Mouse (Mus musculus) erythroid progenitor cell, adult 5-6 weeks (primary cell): ENCODE data around the gene Usp50. TPM values are rescaled to one million over a fixed set of nuclear protein-coding genes. Genes with fewer than 3 reads are reported as not detected.

Source experiments
- ATAC-seq: replicated peaks from 2 replicates; pipeline ENCODE4 v1.8.0; 2016; ENCODE audit warnings: moderate number of reproducible peaks, mild to moderate bottlenecking, moderate TSS enrichment, inconsistent platforms; ENCODE audit not compliant: poor library complexity, low FRiP score, severe bottlenecking
- total RNA-seq, 2 experiments: library from RNA; stranded (forward) in 1 of 2; stranded (reverse) in 1 of 2; fragments of 150-400 nt in 1 of 2; fragments of 186-747, 209-891 nt in 1 of 2; gene quantifications; 2 replicates each; pipeline versions ENCODE4 v1.2.3 to v1.2.4; 2015 to 2017; ENCODE audit warnings: low replicate concordance in 2 of 2

Usp50 gene
- total RNA-seq, 2 experiments from 2014 or later: not detected

- ATAC-seq: peak; percentile 47
These were observed 108.7 kb downstream of the Usp50 start for GRCm38 (mm10) chr2:126674441-126675168.

DNA sequence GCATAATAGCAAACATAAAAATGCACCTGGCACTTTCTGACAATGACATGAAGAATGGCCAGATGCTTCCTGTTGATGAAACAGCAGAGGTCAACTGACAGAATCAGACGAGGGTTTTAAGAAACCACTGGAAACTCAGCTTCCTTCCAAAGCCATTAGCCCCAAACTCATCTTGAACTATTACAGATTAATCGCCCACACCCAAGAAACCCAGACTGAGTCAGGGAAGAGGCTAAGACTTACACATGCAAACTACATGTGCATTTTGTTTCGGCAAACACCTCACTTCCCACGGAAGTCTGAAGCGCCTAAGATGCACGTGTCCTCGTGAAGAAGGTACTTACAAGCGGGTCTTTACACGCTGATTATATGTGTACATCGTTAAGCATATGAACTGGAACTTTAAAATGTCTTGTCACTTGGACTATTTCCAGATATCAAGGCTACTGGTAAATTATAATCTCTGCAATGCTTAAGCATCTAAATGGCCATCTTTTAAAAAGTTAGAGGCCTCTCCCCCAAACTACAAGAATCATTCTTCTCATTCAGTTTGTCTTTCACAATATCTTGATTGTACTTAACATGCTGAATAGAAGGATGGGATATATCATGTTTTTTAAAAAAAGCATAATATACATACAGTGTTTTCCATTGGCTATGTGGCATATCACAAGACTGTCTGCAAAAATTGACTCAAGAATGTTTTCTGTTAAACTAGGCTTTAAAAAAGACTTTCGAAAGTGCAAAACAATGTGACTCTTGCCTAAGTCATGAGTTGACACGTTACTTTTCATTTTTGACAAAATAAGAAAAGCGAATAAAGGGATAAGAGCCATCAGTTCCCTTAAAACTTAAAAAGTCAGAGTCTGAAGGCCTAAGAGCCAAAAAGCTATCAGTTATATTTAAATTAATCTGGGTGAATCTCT lies 109.7 kb downstream of the Usp50 start:
- no peak for ATAC-seq

- ATAC-seq: no peak
These were observed 114.5 kb downstream of the Usp50 start for GRCm38 (mm10) chr2:126668621-126669252.

- no peak for ATAC-seq
These were observed 117.3 kb downstream of the Usp50 start for GRCm38 (mm10) chr2:126665984-126666383.

DNA sequence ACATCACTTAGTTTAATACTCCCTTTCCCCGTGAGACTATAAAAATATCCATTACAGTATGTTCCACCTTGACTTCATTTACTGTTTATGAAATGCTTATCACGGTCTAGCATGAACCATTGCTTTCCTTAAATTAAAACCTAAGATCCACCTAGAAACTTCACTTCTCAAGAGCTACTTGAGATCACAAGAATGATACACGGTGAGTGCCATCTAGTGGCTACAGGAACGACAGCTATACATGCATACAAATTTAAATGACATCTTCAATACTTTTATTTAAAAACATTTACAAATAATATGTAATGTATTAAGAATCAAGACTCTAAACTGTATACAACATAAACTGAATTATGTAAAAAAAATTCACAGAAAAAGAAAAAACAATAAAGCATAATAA lies 119.8 kb downstream of the Usp50 start:
- ATAC-seq: no peak

Other genes with a start within 250 kb of the Usp50 start
- gene Slc27a2, start 231.1 kb downstream of the Usp50 start, total RNA-seq (2015; ENCODE audit: low replicate concordance): not detected in 2 replicates
- gene Slc27a2, start 231.1 kb downstream of the Usp50 start, total RNA-seq (2017; ENCODE audit: low replicate concordance): not detected in 2 replicates
- gene Hdc, start 164.2 kb downstream of the Usp50 start, total RNA-seq (2015; ENCODE audit: low replicate concordance): 2.5 and 42.5 TPM in 2 replicates
- 6.0 and 17.5 TPM in 2 replicates for gene Hdc, start 164.2 kb downstream of the Usp50 start, total RNA-seq (2017; ENCODE audit: low replicate concordance)
- gene Gabpb1, start 107.1 kb downstream of the Usp50 start, total RNA-seq (2015; ENCODE audit: low replicate concordance): 27.0 and 62.0 TPM in 2 replicates
- gene Gabpb1, start 107.1 kb downstream of the Usp50 start, total RNA-seq (2017; ENCODE audit: low replicate concordance): 31.1 and 39.0 TPM in 2 replicates
- 36.0 and 44.0 TPM in 2 replicates for gene Usp8, start 76.1 kb downstream of the Usp50 start, total RNA-seq (2015; ENCODE audit: low replicate concordance)
- gene Usp8, start 76.1 kb downstream of the Usp50 start, total RNA-seq (2017; ENCODE audit: low replicate concordance): 29.5 and 36.7 TPM in 2 replicates
- gene Trpm7, start 92.8 kb upstream of the Usp50 start, total RNA-seq (2015; ENCODE audit: low replicate concordance): 72.9 and 85.1 TPM in 2 replicates
- 76.2 and 92.4 TPM in 2 replicates for gene Trpm7, start 92.8 kb upstream of the Usp50 start, total RNA-seq (2017; ENCODE audit: low replicate concordance)
- gene Sppl2a, start 149.8 kb upstream of the Usp50 start, total RNA-seq (2015; ENCODE audit: low replicate concordance): 22.3 and 36.9 TPM in 2 replicates
- 26.3 and 26.4 TPM in 2 replicates for gene Sppl2a, start 149.8 kb upstream of the Usp50 start, total RNA-seq (2017; ENCODE audit: low replicate concordance)
- gene Ap4e1, start 225.2 kb upstream of the Usp50 start, total RNA-seq (2015; ENCODE audit: low replicate concordance): 6.7 and 7.6 TPM in 2 replicates
- 9.2 and 17.2 TPM in 2 replicates for gene Ap4e1, start 225.2 kb upstream of the Usp50 start, total RNA-seq (2017; ENCODE audit: low replicate concordance)